Mouse (Mus musculus) cerebellum, adult 9-11 months (tissue): ENCODE results near the gene Gabbr1.
"Not testable (repeated sequence)": the region's sequence is repeated elsewhere in the genome, so short reads cannot be mapped to it uniquely, and the experiment has no call there.

Source experiments
- DNase-seq: peaks from one replicate; pipeline ENCODE4 v3.0.0; 2022

The Gabbr1 gene

DNA sequence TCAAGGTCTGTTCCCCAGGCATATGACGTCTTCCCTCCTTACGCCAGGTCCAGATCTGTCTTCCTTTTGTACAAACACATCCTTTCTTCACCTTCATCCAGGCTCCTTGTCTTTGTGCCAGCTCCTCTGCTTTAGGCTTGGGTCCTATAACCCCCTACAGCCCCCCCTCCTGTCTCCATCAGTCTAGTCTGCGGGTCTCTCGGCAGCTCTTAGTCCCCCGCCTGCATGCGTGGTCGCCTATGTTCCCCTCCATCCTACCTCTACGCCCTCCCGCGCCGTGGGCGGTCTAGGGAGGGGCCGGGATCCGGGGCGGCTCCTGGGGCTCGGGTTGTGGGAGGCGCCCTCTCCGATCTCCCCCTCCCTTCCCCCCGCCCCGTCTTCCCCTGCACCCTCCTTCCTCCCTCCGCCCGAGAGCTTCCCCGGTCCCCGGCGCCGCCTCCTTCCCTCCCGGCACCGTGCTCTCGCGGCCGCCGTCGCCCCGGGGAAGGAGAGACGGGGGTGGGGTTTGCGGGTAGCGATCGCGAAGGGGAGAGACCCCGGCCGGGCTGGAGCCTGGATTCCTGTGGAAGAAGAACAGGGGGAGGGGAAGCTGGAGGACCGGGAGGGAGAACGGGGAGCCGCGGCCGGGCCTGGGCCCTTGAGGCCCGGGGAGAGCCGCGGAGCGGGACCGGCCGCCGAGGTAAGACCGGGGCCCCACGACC, at the start of gene Gabbr1:
Gene Gabbr1 (plus strand): TSS at position 356 of the 701 bp plus-strand sequence.
- peak; percentile 91 for DNase-seq

GRCm38 (mm10) chr17:36997033-36997735, 48.6 kb upstream of the Gabbr1 start:
- DNase-seq, result peak; percentile 52

- DNase-seq, result no peak
Observed at GRCm38 (mm10) chr17:36998477-36998876, 47.3 kb upstream of the Gabbr1 start.

GRCm38 (mm10) chr17:37000863-37001262, 44.9 kb upstream of the Gabbr1 start, which contains the start of gene Zfp57:
TSS of gene Zfp57 (plus strand) at chr17:37001163.
- DNase-seq, result no peak

- DNase-seq, result peak; percentile 41
Observed at GRCm38 (mm10) chr17:37002364-37003330, 43.1 kb upstream of the Gabbr1 start.

DNA sequence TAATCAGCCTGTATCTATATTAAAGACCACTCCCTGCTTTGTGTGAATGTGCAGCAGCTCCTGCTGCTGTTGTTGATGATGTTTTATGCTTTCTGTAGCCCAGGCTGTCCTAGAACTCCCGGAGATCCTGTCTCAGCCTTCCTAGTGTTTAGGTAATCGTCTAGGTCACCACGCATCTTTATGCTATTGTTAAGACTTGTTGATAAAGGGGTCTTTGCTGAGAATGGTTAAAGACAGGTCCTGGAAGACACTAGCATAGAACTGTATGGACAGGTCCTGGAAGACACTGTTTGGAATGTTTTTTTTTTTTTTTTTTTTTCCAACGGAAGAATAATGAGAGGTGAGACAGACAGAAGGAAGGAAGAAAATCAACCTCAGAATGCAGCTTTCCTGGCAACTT, 42.4 kb upstream of the Gabbr1 start:
- no peak for DNase-seq

DNA sequence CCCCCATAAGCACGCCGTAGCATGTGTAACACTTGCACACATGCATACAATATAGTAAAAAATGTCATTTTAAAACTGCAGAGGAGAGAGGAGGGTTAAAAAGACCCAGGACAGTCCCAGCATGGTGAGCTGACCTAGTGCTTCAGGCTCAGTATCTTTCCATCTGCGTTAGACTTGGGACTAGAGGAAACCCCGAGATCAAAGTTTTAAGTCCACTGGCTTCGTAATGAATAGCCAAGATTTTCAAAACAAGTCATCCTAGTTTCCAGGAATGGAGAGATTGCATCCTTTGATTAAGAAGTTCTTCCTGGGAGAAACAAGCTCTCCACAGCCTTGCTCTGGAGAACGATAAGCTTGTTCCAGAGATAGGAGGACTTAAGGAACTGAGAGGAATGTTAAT, 37.6 kb upstream of the Gabbr1 start:
- DNase-seq, result no peak

DNA sequence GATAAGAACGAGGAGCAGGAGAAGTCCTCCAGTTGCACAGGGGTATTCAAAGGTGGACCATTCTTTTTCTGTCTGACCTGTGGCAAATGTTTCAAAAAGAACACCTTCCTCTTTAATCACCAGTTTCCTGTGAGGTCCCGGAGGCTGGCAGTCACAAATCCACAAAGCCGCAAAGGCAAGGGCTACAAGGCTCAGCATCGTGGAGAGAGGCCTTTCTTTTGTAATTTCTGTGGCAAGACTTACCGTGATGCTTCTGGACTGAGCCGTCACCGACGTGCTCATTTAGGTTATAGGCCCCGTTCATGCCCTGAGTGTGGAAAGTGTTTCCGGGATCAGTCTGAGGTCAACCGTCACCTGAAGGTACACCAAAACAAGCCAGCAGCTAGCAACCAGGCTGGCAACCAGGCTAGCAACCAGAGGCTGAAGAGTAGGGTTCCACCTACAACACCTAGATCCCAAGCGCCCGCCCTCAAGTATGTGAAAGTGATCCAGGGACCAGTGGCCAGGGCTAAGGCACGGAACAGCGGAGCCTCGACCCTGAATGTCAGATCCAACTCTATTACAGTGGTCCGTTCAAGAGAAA, 36.2 kb upstream of the Gabbr1 start:
- DNase-seq, result no peak

DNA sequence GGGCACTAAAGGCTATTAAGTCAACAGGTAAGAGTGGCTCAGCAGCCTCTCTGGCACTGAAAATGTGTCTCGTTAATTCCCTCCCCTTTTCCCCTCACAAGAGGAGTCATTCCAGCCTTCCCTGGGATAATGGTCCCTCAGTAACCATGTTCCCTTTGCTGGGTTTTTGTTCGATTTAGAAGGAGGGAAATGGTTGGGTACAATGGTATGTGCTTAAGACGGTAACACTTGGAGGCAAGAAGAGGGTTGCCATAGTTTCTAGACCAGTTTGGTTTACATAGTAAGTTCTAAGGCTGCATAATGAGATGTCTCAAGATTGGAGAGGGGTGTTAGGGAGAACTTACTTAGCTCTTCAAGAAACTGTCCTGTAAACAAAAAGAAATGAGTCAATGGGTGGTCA, 34.0 kb upstream of the Gabbr1 start:
- no peak for DNase-seq

DNA sequence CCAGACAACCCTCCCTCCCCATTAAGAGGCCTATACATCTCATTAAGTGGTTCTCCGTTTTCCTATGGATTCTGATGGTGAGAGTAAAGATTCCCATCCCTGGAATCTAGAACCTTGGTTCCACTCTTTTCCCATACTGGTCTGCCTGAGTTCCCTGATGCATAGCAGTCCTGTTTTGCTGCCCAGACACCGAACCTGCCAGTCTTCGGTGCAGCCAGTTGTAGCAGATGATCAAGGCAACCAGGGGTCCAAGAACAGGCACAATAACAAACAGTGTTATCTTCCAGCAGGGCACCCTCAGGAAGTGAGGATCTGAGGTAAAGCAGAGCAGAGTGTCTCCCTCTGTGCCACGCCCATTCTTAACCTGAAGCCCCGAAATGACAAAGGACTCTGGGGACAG, 33.6 kb upstream of the Gabbr1 start:
- DNase-seq, result no peak

DNA sequence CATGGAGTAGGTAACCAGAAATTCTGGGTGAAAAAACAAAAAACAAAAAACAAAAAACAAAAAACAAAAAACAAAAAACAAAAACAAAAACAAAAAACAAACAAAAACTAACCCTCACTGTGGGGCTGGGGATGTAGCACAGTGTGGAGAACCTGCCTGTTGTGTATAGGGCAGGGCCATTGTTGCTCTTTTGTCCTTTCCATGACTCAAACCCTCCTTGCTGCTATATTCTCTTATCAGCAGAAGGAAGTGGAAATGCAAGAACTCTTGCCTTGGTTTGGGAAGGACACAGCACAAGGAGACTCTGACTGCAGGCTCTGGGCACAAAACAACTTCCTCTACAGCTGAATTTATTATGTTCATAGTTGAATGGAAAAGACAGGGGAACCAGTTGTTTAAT, 29.4 kb upstream of the Gabbr1 start:
- DNase-seq, result no peak

- DNase-seq, result no peak
Observed at GRCm38 (mm10) chr17:37018328-37018727, 27.4 kb upstream of the Gabbr1 start.

DNA sequence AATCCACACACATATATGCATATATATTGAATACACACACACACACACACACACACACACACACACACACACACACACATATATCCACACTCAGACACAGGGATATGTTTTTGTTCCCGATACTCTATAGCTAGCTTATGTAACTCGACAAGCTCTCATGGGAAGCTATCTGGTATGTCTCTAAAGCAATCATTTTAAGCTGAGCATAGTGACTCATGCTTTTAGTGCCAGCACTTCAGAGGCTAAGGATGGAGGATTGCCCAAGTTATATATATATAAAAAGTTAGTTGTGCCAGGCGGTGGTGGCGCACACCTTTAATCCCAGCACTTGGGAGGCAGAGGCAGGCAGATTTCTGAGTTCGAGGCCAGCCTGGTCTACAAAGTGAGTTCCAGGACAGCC, 26.5 kb upstream of the Gabbr1 start:
- DNase-seq, result not testable (repeated sequence)

DNA sequence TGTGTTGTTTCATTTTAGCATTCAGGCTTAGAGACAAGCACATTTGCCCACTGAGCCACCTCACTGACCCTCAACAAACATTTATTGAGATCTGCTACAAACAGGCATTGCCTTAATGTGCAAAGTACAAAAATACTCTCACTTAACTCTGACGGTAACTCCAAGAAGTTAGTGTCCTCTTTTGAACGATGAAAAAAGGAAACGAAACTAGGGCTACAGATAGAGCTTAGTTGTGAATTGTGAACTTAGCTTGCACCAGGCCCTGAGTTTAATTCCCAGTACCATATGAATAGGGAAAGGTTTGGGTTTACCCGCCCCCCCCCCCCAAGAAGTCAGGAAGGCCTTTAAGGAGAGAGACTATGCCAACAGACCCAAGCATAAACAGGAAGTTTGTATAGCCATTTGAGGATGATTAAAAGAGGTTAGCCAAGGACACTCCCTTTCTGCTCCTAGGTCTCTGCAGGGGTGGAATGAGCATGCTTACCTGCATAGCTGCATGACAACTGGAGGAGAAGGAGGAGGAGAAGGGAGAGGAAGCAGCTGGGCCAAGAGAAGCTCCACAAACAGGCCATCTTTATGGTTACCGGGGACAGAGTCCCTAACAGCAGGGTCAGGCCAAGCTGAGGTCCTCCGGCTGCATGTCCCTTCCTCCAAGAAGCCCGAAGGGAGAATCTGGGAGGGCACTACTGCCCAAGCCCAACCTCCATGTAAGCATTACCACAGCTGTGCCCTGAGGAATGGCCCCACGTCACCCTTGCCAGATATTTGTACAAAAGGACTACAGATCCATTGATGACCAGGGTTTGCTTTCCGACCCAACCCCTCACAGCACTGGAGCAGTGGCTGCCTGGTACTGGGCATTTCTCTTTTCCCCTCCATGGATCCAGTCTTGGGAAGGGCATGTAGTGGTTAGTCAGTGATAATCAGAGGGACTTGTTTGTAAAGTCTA, 22.9 kb upstream of the Gabbr1 start, which contains the start of gene Mog:
Gene Mog (minus strand): TSS at position 771 of the 949 bp plus-strand sequence.
- DNase-seq, result no peak

DNA sequence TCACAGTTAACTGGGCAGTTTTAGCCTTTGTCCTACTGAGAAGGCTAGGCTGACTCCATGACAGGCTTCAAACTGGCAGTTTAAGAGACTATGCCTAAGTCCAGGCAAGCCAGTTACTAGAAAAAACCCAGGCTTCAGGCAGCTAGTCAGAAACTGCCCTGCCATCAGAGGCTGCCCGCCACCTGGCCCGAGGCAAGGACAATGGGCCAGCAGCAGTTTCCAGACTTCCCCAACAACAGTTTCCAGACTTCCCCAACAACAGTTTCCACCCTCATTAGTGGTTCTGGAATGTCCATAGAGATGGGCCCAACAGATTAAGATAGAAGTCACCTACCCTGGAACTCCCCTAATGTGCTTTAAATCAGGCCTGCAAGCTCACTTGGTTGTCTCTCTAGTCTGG, 19.3 kb upstream of the Gabbr1 start:
- DNase-seq, result no peak

DNA sequence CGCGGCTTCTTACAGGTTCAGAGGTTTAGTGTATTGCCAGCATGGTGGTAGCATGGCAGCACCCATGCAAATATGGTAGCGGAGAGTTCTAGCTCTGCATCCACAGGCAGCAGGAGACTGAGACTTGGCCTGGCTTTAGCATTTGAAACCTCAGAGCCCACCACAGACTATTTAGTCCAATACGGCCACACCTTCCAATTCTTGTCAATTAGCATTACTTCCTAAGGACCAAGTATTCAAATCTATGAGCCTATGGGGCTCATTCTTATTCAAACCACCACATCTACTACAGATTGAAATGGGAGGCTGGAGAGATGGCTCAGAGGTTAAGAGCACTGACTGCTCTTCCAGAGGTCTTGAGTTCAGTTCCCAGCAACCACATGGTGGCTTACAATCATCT, 18.3 kb upstream of the Gabbr1 start:
- DNase-seq, result no peak

GRCm38 (mm10) chr17:37028212-37028611, 17.6 kb upstream of the Gabbr1 start:
- no peak for DNase-seq

DNA sequence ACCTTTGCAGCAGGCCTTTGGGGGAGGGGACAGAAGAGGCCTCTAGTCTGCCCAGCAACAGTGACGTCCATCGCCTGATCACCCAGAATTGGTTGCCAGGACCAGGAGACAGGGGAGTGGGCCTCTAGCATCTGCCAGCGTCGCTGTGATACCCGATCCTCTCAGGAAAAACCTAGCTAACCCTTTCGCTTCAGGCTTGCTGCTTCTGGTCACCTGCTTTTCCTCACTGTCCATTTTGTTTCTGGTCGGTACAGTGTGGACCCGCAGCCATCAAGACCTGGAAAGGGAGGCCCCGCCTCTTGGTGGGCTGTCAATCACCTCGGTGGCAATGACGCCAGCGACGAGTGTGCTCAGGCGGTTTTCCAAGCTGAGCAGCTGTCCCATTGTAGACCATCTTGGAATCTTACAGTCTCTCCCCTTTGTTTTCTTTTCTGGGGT, 17.1 kb upstream of the Gabbr1 start:
- peak; percentile 96 for DNase-seq

GRCm38 (mm10) chr17:37029162-37029561, 16.6 kb upstream of the Gabbr1 start:
- DNase-seq, result no peak

DNA sequence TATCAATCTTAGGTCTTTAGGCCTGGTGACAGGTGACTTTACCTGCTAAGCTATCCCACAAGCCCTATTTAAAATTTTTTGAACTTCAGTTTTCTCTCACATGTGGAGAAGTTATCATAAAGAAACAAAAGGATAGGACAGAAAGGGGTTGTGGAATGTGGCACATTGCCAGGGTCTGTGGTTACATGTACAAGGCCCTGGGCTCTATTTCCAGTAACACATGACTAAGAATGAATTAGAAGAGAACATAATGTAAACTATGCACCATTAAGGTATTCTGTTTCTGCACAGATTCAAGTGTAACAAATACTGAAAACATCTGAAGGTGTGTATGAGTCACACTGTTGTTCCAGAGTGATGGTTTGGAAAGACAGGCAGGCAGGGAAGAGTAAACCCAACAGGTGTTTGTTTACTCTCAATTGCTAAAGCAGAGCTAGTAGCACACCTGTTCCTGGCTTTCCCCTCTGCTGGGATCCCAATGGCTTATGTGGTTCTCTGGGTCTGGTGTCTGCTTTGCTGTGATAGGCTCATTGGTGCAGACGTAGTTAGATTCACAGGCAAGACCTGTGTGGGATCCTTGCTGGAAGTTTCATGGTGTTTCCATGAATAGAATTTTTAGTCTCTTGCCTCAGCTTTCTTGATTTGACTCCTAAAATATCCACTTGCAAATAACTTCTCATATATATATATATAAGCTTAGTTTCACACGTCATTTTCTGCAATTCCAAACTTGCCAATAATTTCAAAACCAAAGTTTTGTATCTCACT, 6.5 kb upstream of the Gabbr1 start:
- DNase-seq, result no peak
